Mouse (Mus musculus) testis, adult 2 months (tissue): Measurements from ENCODE around the gene Ccl22. TPM values are rescaled to one million over a fixed set of nuclear protein-coding genes. Genes with fewer than 3 reads are reported as not detected.

Experiments
- H3K27ac ChIP-seq: fragments of 200-500 bp; 2 replicates; pipeline ENCODE4 v1.5.1; 2012; ENCODE audit warnings: low read depth, low read length; ENCODE audit not compliant: control insufficient read depth, insufficient read depth
- H3K27me3 ChIP-seq: fragments of 200-500 bp; 2 replicates; pipeline ENCODE4 v1.6.1; 2012; ENCODE audit warnings: mild to moderate bottlenecking, low read length, moderate library complexity; ENCODE audit not compliant: control insufficient read depth, insufficient read depth
- H3K36me3 ChIP-seq: fragments of 200-500 bp; 2 replicates; pipeline ENCODE4 v1.6.1; 2012; ENCODE audit warnings: mild to moderate bottlenecking, low read length; ENCODE audit not compliant: control insufficient read depth, insufficient read depth
- H3K4me1 ChIP-seq: fragments of 200-500 bp; 2 replicates; pipeline ENCODE4 v1.6.1; 2012; ENCODE audit warnings: low read length; ENCODE audit not compliant: control insufficient read depth, insufficient read depth
- H3K4me3 ChIP-seq: fragments of 200-500 bp; 2 replicates; pipeline ENCODE4 v1.5.1; 2012; ENCODE audit warnings: low read depth, mild to moderate bottlenecking, low read length, moderate library complexity, mixed read lengths; ENCODE audit not compliant: control insufficient read depth
- CTCF ChIP-seq: fragments of 200-500 bp; IDR thresholded peaks from 2 replicates; pipeline ENCODE4 v1.5.1; 2012; ENCODE audit warnings: low read depth, mild to moderate bottlenecking, inconsistent platforms, low read length, moderate library complexity; ENCODE audit not compliant: control insufficient read depth, insufficient read depth, insufficient replicate concordance
- POLR2A ChIP-seq: fragments of 200-500 bp; IDR thresholded peaks from 2 replicates; pipeline ENCODE4 v1.6.1; 2012; ENCODE audit warnings: low read depth, mild to moderate bottlenecking, inconsistent platforms, low read length, moderate library complexity; ENCODE audit not compliant: control insufficient read depth
- polyA plus RNA-seq: library from polyadenylated mRNA; depleted of rRNA; stranded (reverse); fragments of >200 nt; gene quantifications from 2 replicates; pipeline ENCODE4 v1.2.3, GENCODE M21; 2012

Gene Ccl22
- polyA plus RNA-seq, 1 experiment: 9.5 TPM

GRCm38 (mm10) chr8:94711160-94711718 is 34.2 kb upstream of the Ccl22 start:
- TF ChIP-seq POLR2A (no peak), CTCF (no peak)
- H3K27ac ChIP-seq: no peak overlapping the region
- no peaks in the 10 kb centered on the region for H3K36me3 ChIP-seq
- no peaks in the 10 kb centered on the region for H3K27me3 ChIP-seq
- H3K4me3 ChIP-seq: no peak overlapping the region
- H3K4me1 ChIP-seq: peaks cover 2% of the 10 kb centered on the region

GRCm38 (mm10) chr8:94714556-94714955 is 30.8 kb upstream of the Ccl22 start:
- no peak for TF ChIP-seq POLR2A
- TF ChIP-seq CTCF: no peak

DNA sequence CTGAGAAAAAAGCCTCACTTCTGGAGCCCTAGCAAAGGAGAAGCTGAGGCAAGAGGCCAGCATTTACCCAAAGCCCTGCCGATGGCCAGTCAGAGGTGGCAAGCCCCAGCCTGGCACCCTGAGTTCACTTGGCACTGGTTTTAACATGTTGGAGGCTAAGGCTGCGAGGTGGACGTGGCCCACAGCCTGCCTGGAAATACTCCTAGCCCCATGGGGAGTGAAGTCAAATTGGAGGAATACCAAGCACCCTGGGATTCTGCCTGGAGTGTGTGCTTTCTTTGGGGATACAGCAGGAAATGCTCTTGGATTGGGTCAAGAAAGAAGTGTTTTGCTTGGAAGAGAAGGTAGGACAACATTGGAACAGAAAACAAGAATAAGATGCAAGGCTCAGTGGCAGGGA is 29.5 kb upstream of the Ccl22 start:
- no peak overlapping the region for H3K27ac ChIP-seq
- H3K4me3 ChIP-seq: no peak overlapping the region
- H3K36me3 ChIP-seq: no peaks in the 10 kb centered on the region
- no peaks in the 10 kb centered on the region for H3K27me3 ChIP-seq
- no peaks in the 10 kb centered on the region; the same call in 1 of the 2 replicates for H3K4me1 ChIP-seq
- no peak for TF ChIP-seq CTCF
- TF ChIP-seq POLR2A: no peak

More at GRCm38 (mm10) chr8:94714556-94714955, 30.8 kb upstream of the Ccl22 start:
- no peak overlapping the region for H3K4me3 ChIP-seq
- H3K4me1 ChIP-seq: no peaks in the 10 kb centered on the region; the same call in 1 of the 2 replicates
- no peaks in the 10 kb centered on the region for H3K36me3 ChIP-seq
- no peak overlapping the region for H3K27ac ChIP-seq
- no peaks in the 10 kb centered on the region for H3K27me3 ChIP-seq

- Histone ChIP-seq H3K4me1 (no peaks in the 10 kb centered on the region), H3K27me3 (no peaks in the 10 kb centered on the region), H3K27ac (no peak overlapping the region), H3K4me3 (no peak overlapping the region), H3K36me3 (no peaks in the 10 kb centered on the region)
- TF ChIP-seq POLR2A (no peak), CTCF (no peak)
These were observed 28.5 kb upstream of the Ccl22 start for GRCm38 (mm10) chr8:94716841-94717240.

- no peaks in the 10 kb centered on the region for H3K36me3 ChIP-seq
- H3K4me1 ChIP-seq: no peaks in the 10 kb centered on the region
- H3K4me3 ChIP-seq: no peak overlapping the region
- no peak overlapping the region; the same call in 1 of the 2 replicates for H3K27ac ChIP-seq
- no peak for TF ChIP-seq POLR2A
- no peak for TF ChIP-seq CTCF
- no peaks in the 10 kb centered on the region for H3K27me3 ChIP-seq
These were observed 19.4 kb upstream of the Ccl22 start for GRCm38 (mm10) chr8:94725998-94726397.

DNA sequence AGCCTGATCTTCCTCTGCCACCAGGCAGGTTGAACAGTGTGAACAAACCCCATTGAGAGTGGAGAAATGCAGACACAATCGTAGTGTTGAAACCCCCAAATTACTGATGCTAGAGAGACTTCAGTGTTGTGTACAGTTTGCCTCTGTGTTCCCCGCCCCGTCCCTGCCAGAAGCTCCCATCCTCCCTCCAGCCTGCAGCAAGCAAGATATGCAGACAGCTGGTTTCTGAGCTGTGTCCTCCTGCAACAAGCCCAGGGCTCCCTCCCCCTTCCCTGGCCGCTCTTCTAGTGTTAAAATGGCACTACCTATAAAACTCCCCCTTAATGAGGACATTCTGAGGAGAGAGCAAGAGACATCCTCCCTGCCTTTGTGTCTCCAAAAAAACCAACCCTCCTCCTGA is 16.1 kb upstream of the Ccl22 start:
- H3K4me3 ChIP-seq: no peak overlapping the region
- H3K27me3 ChIP-seq: no peaks in the 10 kb centered on the region
- no peaks in the 10 kb centered on the region for H3K4me1 ChIP-seq
- H3K36me3 ChIP-seq: no peaks in the 10 kb centered on the region
- no peak overlapping the region for H3K27ac ChIP-seq
- TF ChIP-seq CTCF (no peak), POLR2A (no peak)

GRCm38 (mm10) chr8:94733821-94734465 is 11.4 kb upstream of the Ccl22 start:
- no peak for TF ChIP-seq CTCF
- Histone ChIP-seq H3K4me3 (no peak overlapping the region), H3K4me1 (no peaks in the 10 kb centered on the region), H3K27me3 (no peaks in the 10 kb centered on the region), H3K27ac (no peak overlapping the region), H3K36me3 (no peaks in the 10 kb centered on the region)
